Mouse (Mus musculus) megakaryocyte, embryonic 14.5 days (primary cell): ENCODE data around the gene Hdac6. TPM values are rescaled to one million over a fixed set of nuclear protein-coding genes. Genes with fewer than 3 reads are reported as not detected.

Experiments
- H3K27me3 ChIP-seq: replicated peaks from 2 replicates; pipeline ENCODE3; 2012; ENCODE audit warnings: inconsistent platforms
- H3K36me3 ChIP-seq: replicated peaks from 2 replicates; pipeline ENCODE3; 2012; ENCODE audit warnings: low read length, inconsistent platforms, mixed read lengths
- H3K4me1 ChIP-seq: 2 replicates; pipeline ENCODE4 v1.6.1; 2012; ENCODE audit warnings: inconsistent platforms
- H3K4me3 ChIP-seq: replicated peaks from 2 replicates; pipeline ENCODE3; 2012; ENCODE audit warnings: moderate library complexity, mild to moderate bottlenecking, inconsistent platforms
- H3K9me3 ChIP-seq: 2 replicates; pipeline ENCODE4 v1.6.1; 2012; ENCODE audit warnings: inconsistent platforms
- FLI1 ChIP-seq: IDR thresholded peaks from 2 replicates; pipeline ENCODE4 v1.6.1; 2012; ENCODE audit warnings: low read length, inconsistent platforms, mixed read lengths
- GATA1 ChIP-seq: IDR thresholded peaks from 3 replicates; pipeline ENCODE4 v1.6.1; 2012; ENCODE audit warnings: mixed read lengths, low read length, inconsistent platforms, borderline replicate concordance
- polyA plus RNA-seq: library from polyadenylated mRNA; stranded (reverse); fragments of >175 nt; gene quantifications from 2 replicates; pipeline ENCODE4 v1.2.3, GENCODE M21; 2012; ENCODE audit warnings: low replicate concordance; ENCODE audit not compliant: insufficient read depth

The Hdac6 gene
- 0.96 and 16.9 TPM in 2 replicates for polyA plus RNA-seq

GRCm38 (mm10) chrX:7947108-7947899 is at the start of gene Hdac6:
Hdac6 (minus strand) TSS chrX:7947889.
- no peaks in the 10 kb centered on the region for H3K9me3 ChIP-seq
- peak within 1 kb of the TSS; percentile 91 for H3K4me3 ChIP-seq
- no peak for TF ChIP-seq GATA1
- no peak for TF ChIP-seq FLI1
- H3K36me3 ChIP-seq = no peaks in the 10 kb centered on the region
- H3K4me1 ChIP-seq = peaks cover 12% of the 10 kb centered on the region; the same call in 1 of the 2 replicates
- peaks cover 2% of the 10 kb centered on the region for H3K27me3 ChIP-seq

GRCm38 (mm10) chrX:7993068-7993735 is 45.5 kb upstream of the Hdac6 start:
- Histone ChIP-seq H3K27me3 (no peaks in the 10 kb centered on the region), H3K9me3 (no peaks in the 10 kb centered on the region), H3K36me3 (peaks cover 7% of the 10 kb centered on the region), H3K4me3 (no peak overlapping the region), H3K4me1 (peaks cover 20% of the 10 kb centered on the region)
- no peak for TF ChIP-seq GATA1
- TF ChIP-seq FLI1 = no peak

GRCm38 (mm10) chrX:7992379-7993067 is 44.8 kb upstream of the Hdac6 start:
- peaks cover 7% of the 10 kb centered on the region for H3K36me3 ChIP-seq
- TF ChIP-seq GATA1 (no peak), FLI1 (no peak)
- peaks cover 20% of the 10 kb centered on the region for H3K4me1 ChIP-seq
- H3K4me3 ChIP-seq = peak overlapping the region; percentile 70
- H3K27me3 ChIP-seq = no peaks in the 10 kb centered on the region
- H3K9me3 ChIP-seq = no peaks in the 10 kb centered on the region

GRCm38 (mm10) chrX:7981368-7981767 is 33.7 kb upstream of the Hdac6 start:
- peaks cover 7% of the 10 kb centered on the region for H3K36me3 ChIP-seq
- H3K9me3 ChIP-seq = no peaks in the 10 kb centered on the region
- no peak for TF ChIP-seq GATA1
- TF ChIP-seq FLI1 = no peak

GRCm38 (mm10) chrX:7977892-7978291 is 30.2 kb upstream of the Hdac6 start, which contains the start of gene Gata1:
Gata1 (minus strand) TSS chrX:7978071.
- Histone ChIP-seq H3K36me3 (peaks cover 7% of the 10 kb centered on the region), H3K27me3 (no peaks in the 10 kb centered on the region), H3K4me1 (peaks cover 16% of the 10 kb centered on the region), H3K4me3 (no peak within 1 kb of the TSS), H3K9me3 (no peaks in the 10 kb centered on the region)
- TF ChIP-seq FLI1 (no peak), GATA1 (no peak)

More at GRCm38 (mm10) chrX:7981368-7981767, 33.7 kb upstream of the Hdac6 start:
- Histone ChIP-seq H3K4me3 (no peak overlapping the region), H3K4me1 (peaks cover 5% of the 10 kb centered on the region), H3K27me3 (no peaks in the 10 kb centered on the region)

- no peaks in the 10 kb centered on the region for H3K27me3 ChIP-seq
- peak overlapping the region; percentile 64 for H3K4me3 ChIP-seq
- no peaks in the 10 kb centered on the region for H3K9me3 ChIP-seq
- peaks cover 55% of the 10 kb centered on the region for H3K4me1 ChIP-seq
- peaks cover 2% of the 10 kb centered on the region for H3K36me3 ChIP-seq
- TF ChIP-seq FLI1 (no peak), GATA1 (peak; percentile 81)
Measured at GRCm38 (mm10) chrX:7971292-7971691, 23.6 kb upstream of the Hdac6 start.

- Histone ChIP-seq H3K36me3 (peaks cover 20% of the 10 kb centered on the region), H3K4me3 (peak overlapping the region; percentile 86), H3K27me3 (no peaks in the 10 kb centered on the region), H3K4me1 (peaks cover 53% of the 10 kb centered on the region), H3K9me3 (no peaks in the 10 kb centered on the region)
- TF ChIP-seq FLI1 (no peak), GATA1 (no peak)
Measured at GRCm38 (mm10) chrX:7968899-7969298, 21.2 kb upstream of the Hdac6 start.

- no peaks in the 10 kb centered on the region for H3K9me3 ChIP-seq
- TF ChIP-seq FLI1 = no peak
- TF ChIP-seq GATA1 = no peak
- H3K36me3 ChIP-seq = peaks cover 25% of the 10 kb centered on the region
- peak overlapping the region; percentile 95 for H3K4me3 ChIP-seq
- no peaks in the 10 kb centered on the region for H3K27me3 ChIP-seq
- H3K4me1 ChIP-seq = peaks cover 54% of the 10 kb centered on the region
Measured at GRCm38 (mm10) chrX:7968226-7968625, 20.5 kb upstream of the Hdac6 start.

GRCm38 (mm10) chrX:7967596-7968201 is 20.0 kb upstream of the Hdac6 start:
- Histone ChIP-seq H3K36me3 (peaks cover 29% of the 10 kb centered on the region), H3K27me3 (no peaks in the 10 kb centered on the region), H3K4me3 (peak overlapping the region; percentile 95), H3K9me3 (no peaks in the 10 kb centered on the region), H3K4me1 (peaks cover 56% of the 10 kb centered on the region)
- TF ChIP-seq FLI1 = no peak
- TF ChIP-seq GATA1 = no peak
